Mouse (Mus musculus) testis, adult 2 months (tissue): ENCODE measurements around the gene Triobp.

Source experiments
- CTCF ChIP-seq: fragments of 200-500 bp; IDR thresholded peaks from 2 replicates; pipeline ENCODE4 v1.5.1; 2012; ENCODE audit warnings: low read depth, mild to moderate bottlenecking, inconsistent platforms, low read length, moderate library complexity; ENCODE audit not compliant: control insufficient read depth, insufficient read depth, insufficient replicate concordance
- POLR2A ChIP-seq: fragments of 200-500 bp; IDR thresholded peaks from 2 replicates; pipeline ENCODE4 v1.6.1; 2012; ENCODE audit warnings: low read depth, mild to moderate bottlenecking, inconsistent platforms, low read length, moderate library complexity; ENCODE audit not compliant: control insufficient read depth

DNA sequence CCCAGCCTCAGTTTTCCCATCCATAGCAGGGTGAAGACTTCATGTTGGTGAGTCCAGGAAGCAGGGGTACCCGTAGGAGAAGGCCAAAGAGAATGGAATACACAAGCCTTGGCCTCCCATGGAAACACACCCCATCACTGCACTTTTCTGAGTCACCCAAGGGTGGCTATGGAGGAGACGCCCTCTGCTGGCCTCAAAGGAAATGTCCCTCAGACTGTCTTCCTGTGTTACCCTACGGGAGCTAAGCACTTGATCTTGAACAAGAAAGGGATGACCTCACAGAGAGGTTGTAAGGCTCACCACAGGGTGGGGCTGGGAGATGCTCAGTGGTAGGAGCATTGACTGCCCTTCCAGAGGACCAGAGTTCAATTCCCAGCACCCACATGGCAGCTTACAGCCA, 15.9 kb upstream of the Triobp start:
- TF ChIP-seq POLR2A (no peak), CTCF (peak; percentile 62; the same call in 1 of the 2 replicates)
